Mouse (Mus musculus) gastrocnemius, adult 18-20 months (tissue): ENCODE measurements at regions not wholly inside any gene's neighbourhood (a gene's known extent, or its start where the extent isn't known, plus 50 kb on each side); places are given as distances from the start of the nearest gene placed in this dataset.

Experiments used
- DNase-seq: peaks from one replicate; pipeline ENCODE4 v3.0.0; 2021; ENCODE audit warnings: low spot score

DNA sequence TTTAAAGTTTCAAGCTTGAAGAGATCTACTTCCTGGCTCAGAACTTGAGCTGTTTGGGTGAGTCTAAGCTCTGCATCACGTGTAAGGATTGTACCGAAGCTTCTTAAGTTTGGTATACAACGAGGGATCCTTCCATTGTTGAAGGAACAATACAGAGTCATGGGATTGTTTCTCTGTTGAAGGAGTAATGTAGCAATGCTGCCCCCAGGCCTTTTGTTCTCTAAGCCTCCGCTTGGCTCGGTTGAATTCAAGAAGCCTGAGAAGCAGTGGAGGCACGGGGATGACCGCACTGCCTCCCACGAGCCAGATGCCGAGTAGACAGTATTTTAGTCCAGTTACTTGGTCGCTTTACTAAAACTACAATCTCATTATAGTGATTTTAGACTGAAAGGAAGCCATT is 90.9 kb upstream of the Nampt start:
- DNase-seq: no peak

DNA sequence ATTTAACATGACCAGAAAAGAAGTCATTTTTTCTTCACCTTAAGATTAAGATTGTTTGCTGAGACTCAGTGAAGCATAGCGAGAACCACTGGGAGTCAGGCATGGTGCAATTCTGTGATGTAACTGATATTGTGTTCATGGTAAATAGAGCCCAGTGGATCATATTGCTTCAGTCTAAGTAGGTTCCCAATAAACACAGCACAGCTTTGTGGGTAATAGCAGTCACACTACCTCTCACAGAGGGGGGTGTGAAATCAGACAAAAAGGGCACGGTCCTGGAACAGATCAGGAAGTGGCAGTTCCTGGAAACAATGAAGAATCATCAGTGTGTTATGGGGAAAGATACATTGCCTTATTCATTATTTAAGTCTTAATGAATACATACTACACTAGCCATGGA is 84.1 kb upstream of the Nampt start:
- no peak for DNase-seq

DNA sequence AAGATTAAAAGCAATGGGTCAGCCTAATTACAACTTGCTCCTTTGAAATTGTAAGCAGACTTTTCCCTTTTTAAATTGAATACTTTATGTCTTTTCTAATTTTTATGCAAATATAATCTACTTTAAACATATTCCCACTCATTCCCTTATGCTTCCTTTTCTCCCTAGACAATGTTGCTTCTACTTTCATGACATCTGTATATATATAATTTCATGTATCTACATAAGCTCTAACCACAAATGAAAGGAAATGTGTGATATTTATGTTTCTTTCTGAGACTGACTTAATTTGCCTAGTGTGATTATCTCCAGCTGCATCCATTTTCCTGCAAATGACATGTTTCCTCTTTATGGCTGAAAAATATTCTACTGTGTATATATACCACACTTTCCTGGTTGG is 77.9 kb upstream of the Nampt start:
- no peak for DNase-seq

DNA sequence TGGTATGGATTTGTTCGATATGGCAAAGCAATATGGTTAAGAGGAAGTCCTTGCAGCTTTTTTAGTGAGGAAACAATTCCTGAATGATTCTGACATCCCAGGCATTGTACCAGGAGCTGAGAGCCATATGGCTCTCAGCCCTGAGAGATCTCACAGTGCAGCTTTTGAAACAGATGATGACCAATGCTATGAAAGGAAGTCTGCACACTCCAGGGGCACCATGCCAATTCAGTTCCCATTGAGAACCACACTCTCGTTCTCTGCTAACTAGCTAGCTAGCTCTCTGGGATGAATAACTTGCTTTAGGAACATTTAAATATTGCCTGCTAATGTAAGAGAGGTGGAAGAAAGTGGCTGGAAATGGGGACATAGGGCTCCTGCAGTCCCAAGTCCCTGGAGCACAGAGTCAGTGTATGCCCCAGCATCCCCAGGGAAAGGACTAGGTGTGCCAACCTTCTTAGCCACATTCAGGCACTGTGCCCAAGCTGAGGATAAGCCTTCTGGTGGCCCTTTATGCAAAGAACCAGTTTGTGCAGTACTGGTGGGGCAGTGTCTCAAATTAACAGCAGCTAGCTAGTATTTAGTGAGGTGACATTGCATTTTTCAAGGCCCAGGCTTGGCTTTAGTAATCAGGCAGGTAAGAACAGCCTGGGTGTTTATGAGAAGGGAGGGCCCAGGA is 61.8 kb upstream of the Nampt start:
- DNase-seq: peak; percentile 15

DNA sequence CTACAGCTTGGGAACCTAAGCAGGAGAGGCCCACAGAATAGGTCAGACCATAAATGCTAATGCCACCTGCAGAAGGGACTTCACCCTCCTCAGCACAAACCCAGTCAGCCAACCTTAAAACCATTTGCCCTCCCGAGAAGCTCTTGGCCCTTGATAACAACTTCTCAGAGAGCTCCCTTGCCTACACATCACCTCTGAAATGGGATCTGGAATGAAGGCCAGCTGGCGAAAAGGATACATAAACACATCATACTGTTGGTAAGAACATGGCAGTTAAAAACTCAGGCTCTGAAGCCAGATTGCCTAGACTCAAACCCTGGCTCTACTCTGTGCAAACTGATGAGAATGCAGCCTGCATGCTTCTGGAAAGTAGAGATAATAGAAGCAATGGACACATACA is 61.2 kb upstream of the Nampt start:
- no peak for DNase-seq

DNA sequence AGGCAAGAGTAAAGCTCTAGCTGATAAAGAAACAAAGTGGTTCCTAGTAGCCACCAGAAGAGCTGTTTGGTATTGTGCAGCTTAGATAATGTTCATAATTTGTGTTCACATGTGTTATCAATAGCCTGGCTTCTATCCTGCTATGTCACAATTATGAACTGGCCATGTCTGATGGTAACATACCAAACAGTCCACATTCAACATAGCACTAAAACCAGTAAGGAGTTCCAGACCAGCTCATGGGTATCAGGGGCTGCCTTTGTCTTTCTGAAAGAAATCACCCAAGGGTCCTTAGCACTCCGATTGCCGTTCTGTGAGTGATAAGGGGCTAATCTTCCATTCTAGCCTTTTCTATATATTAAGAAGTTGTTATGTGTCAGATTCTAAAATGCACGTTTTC is 58.7 kb upstream of the Nampt start:
- DNase-seq: no peak

DNA sequence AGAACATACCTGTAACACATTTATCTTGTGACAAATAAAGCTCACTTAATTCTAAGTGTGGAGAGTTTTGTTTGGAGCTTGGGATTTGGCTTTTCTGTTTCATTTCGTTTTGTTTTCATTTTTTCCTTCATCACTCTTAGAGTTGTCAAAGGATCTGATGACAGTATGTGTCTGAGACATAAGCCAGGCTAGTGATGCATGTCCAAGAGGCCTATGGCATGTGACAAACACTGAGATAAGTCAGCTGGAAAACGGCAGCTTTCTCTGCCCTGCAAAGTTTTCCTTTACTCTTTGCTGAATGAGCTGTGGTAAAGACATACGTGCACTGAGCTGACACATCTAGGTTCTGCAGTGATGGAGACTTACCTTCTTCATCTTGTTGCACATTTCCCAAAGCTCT is 58.3 kb upstream of the Nampt start:
- DNase-seq: no peak

DNA sequence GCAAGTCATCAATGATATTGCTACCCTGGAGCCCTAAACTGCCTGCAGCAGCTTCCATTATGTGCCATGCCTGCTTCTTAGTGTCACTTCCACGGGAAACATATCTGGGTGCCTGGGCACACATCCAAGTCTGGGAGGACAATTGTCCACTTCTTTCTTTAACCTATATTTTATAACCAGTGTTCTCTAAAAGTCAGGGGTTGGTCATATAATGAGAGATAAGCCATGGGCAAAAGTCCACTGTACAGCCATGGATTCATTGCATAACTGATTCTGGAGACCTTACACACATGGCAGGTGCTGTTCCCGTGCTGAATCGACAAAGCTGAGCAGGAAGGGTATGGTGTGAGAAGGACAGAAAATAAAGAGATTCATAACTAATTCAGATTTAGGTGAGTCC is 55.1 kb upstream of the Nampt start:
- DNase-seq: no peak

DNA sequence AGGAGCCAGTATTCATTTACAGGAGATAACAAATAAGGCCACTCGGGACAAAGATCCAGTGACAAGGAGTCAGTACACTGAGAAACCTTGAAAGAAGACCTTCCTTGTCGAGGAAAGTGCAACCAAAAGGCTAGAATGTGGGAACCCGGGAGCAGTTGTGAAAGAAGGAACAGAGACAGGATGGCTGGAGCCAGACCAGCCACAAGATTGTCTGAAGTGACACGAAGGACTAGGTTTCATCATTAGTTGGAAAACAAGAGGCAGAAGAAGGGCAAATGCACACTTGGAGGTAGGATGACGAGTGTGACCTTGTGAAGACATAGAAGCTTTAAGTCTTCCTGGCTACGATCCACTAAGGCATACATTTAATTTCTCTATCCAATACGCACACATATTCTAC is 54.6 kb upstream of the Nampt start:
- DNase-seq: no peak

DNA sequence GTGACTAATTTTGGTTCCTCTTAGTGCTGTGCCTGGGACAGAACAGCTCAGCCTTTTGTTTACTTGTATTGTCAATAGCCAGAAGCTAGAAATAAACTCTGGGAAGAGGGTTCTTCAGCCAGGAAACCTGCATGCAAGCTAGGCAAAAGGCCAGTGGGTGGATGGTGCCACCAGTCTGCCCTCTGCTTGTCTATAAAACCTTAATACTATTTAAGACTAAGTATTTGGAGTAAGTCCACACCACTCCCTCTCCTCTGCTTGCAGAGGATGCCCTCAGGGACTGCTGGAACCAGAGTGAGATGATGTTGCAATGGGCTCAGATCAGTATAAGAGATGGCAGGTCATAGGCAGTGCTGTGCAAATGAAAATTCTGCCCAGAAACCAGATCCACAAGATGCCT is 53.5 kb upstream of the Nampt start:
- peak; percentile 36 for DNase-seq

DNA sequence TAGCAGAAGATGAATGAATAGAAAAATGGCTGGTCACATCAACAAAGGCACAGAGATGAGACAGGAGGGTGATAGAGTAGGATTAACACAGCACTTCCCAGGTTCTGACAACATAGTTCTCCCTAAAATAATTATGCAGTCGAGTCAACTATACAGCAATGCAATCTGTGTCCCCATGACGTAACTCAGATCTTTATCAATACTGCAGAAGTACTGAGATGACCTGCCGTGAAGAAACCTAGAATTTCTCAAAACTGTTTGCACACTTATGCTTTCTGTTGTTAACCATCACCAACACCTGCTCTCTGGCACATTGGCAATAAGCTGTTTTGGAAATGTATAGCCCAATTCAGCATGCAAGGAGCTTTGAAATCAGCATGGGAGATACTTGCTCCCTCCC is 52.8 kb upstream of the Nampt start:
- DNase-seq: no peak

DNA sequence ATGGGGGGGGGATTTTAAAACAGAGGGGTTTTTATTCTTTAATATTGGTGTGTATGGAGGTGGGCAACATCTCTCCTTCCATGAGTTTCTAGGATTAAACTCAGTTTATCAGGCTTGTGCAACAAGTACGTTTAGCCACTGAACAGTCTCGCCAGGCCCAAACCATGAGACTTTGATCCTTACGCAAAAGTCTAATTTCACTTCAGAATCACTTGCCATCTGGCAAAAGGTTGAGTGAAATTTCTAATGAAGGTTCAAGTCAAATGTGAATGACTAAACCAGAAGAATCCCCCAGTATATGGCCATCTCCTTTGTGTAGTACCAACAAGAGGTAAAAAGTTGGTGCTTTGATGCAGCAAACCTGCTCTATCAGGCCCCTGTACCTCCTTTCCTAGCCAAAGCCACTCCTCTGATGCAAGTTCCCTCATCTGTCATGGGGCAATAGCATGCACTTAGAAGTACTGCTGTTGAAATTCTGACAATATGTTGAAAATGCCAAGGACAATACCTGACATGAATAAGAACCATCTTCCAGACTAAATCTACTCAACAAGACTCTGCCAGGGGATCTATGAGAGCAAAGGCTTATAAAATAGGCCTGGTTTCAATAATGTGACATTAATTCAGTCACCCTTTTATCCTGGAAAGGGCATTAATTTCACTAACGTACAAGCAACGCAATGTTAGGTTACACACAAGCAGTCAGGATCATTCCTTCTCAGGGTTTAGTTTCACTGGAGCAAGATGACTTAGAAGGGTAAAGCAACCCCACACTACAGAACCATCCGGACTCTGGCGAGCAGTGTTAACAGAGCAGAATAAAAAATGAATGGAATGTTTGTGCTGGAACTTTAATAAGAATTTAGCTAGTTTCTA is 51.9 kb upstream of the Nampt start:
- DNase-seq: no peak

DNA sequence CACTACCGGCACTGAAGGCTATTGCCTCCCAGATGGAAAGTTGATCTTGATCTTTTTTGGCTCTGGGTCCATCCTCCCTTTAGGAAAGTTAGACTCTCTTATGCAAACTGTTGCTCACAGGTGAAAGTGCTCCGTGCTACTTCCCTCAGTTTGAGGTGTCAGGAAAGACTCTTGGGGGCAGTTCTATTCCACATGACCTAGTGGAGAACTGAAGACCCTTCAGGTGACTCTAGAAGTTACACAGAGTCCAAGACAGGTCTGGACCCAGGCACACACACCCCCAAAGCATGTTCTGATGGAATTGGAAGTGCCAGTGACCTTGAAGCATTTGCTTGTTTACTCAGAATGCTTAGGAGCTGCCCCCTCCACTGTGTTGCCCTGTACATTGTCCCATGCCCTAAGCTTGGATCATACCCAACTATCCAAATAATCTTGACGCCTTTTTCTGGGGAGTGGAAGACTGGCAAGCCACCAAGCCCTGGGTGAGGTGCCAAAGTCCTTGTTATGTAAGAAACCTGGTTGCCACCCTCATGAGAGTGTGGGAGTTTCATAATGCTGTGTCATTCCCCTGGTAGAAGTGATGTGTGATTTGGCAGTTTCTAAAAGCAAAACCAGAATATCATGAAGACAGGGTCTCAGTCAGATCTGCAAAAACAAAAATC is 51.1 kb upstream of the Nampt start:
- DNase-seq: peak; percentile 6

DNA sequence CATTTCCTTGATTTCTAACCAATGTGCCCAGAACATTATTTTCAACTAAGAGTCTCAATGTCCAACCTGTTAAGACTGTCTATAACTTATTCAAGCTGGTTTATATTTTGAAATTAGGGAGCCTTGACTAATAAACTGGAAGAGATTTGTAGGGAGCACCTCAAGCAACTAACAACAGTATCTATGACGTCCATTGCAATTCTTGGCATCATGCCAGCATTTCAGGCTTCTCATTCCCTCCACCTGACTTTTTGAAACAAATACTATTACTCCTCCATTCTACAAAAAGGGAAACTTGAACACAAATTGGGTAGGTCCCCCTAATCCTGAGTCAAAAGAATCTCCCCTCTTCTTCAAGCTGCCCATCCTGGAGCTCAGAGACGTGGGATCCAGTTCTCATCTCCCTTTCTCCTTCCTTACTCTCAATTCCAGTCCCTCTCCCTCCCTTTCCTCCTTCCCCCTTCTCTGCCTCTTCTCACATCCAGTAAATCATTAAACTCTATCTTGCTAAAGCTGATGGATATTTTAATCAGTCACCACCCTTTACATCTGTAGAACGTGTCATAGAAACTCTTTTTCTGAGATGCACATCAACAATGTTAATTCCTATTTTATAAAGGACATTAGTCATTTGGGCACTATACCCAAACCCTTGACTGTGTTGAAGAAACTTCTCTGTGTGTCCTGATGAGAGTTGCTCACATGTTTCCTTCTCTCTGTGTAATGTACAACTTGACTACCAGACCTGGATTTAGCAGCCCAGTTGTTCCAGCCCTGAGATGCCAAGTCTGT is 50.4 kb upstream of the Nampt start:
- DNase-seq: no peak
